Mouse (Mus musculus) left cerebral cortex, adult 2 months (tissue): ENCODE results near the gene Ren1. TPM values are rescaled to one million over a fixed set of nuclear protein-coding genes. Genes with fewer than 3 reads are reported as not detected.

Source experiments
- DNase-seq, 2 experiments: peaks; one replicate each; pipeline ENCODE4 v3.0.0; 2021 to 2022; ENCODE audit warnings: low spot score in 2 of 2, mixed read lengths in 1 of 2; ENCODE audit errors: extremely low spot score in 1 of 2
- H3K27ac ChIP-seq: fragments of 200-600 bp; 2 replicates; pipeline ENCODE4 v1.8.1; 2022
- H3K4me3 ChIP-seq: fragments of 200-600 bp; 2 replicates; pipeline ENCODE4 v1.8.1; 2022
- CTCF ChIP-seq: fragments of 200-600 bp; IDR thresholded peaks from 2 replicates; pipeline ENCODE4 v1.8.1; 2022; ENCODE audit warnings: antibody characterized with exemption, mild to moderate bottlenecking, moderate library complexity
- intact Hi-C: fragments of 180-260 bp; cut with DNase I; formaldehyde crosslinking; loops from one replicate; pipeline ENCODE4 v1.15.1; 2025
- total RNA-seq, 2 experiments: library from RNA; stranded (reverse); gene quantifications; 2 replicates each; pipeline ENCODE4 v1.2.3; 2021

Ren1 gene
- total RNA-seq, 2 experiments from 2014 or later = not detected

DNA sequence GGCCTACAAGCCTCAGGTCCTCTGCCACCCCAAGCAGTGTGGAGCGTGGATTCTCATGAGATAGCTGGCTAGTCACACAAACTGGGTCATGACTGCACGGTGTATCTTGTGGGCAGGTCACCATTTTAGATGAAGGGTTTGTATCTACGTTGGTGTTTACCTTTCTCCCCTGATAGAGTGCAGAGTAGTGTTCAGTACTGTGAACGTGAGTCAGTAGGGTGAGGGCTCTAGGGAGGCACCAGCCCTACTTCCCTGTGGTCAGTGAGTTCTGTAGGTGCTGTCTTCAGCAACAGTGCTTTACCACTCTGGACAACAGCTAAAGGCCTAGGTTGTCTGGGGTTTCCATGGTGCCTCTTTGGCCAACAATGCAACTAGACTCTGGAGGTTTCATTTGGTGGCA is 53.7 kb downstream of the Ren1 start:
- TF ChIP-seq CTCF = no peak
- no peak for DNase-seq
- no peak overlapping the region for H3K27ac ChIP-seq
- H3K4me3 ChIP-seq = no peak overlapping the region
- intact Hi-C loops = no loop called here

DNA sequence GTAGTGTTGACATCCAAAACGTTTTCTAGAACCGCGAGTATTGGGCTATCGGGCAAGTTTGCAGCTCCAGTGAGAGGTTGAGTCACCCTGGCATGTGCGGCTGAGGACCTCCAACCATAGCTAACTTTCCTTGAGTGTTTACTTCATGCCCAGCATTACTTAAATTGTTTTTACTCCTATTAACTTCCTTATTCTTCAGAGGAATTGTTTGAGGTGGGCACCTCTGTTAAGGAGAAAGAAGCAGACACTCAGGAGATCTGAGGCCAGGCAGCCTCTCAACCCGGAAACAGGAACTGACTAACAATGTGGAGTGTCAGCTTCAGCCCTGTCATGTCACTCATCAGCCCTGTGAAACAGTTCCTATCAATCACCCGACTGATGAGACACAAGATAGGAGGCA is 56.3 kb downstream of the Ren1 start:
- intact Hi-C loops = no loop called here
- DNase-seq = no peak
- TF ChIP-seq CTCF = no peak
- Histone ChIP-seq H3K27ac (no peak overlapping the region), H3K4me3 (no peak overlapping the region)

DNA sequence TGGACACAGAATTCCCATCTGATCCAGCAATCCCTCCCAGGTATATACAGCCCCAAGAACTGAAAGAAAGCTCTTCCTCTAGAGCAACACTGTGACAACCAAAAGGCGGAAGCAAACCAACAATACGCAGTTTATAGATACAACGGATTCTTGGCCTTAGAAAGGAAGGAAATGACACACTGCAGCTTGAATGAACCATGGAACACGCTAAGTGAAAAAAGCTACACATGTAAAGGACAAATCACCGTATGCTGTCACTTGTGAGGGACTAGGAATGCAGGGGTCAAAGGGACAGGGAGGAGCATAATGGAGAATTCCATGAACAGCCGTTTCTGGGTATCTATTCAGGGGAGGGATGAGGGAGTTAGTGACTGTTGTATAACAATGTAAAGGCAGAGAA is 57.1 kb downstream of the Ren1 start:
- no peak overlapping the region for H3K4me3 ChIP-seq
- intact Hi-C loops = no loop called here
- DNase-seq = no peak
- TF ChIP-seq CTCF = no peak
- no peak overlapping the region for H3K27ac ChIP-seq

DNA sequence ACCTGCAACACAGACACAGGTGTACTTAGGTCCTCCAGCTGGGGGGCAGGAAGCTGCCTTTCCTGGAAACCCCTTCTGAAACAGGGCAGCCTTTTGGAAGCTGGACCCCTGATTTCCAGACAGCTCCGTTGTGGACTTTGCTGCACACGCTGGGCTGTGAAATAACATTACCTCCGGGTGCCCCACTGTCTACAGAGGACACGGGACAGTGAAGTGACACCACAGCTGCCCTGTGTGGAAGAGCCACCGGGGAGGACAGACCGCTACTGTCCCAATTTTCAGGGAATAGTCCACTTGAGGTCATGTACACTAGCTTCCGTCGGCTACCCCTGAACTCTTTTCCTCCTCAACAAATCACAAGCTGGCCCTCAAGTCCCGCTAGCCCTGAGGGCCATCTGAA is 58.0 kb downstream of the Ren1 start:
- no peak for TF ChIP-seq CTCF
- DNase-seq = no peak
- no peak overlapping the region for H3K27ac ChIP-seq
- no peak overlapping the region for H3K4me3 ChIP-seq
- intact Hi-C loops = no loop called here

DNA sequence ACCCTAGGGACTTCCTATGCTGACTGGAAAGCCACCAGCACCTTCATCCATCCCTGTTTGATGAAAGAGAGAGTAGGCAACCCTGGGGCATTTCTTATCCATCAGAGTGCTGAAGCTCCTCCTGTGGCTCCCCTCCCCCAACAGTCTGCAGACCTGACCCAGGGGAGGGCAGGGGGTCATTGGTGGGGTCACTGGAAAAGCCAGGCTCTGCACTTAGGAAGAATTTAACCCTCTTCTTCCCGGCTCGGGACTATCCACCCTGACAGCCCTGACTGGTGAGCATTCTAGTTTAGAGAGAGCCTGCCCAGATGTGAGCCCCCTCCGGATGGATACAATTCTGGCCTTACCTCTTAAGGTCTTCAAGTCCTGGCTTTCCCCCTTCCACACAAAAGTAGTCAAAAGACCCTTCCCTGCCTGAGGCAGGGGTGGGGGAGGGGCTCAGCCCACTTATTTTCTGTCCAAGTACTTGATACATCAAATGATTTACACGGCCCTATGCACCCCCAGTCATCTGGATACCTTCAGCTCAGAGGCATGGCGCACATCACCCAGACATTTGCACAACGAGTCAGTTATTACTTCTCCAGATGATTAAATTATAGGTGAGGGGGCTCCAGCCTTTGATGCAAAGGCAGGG is 58.7 kb downstream of the Ren1 start:
- intact Hi-C loops = no loop called here
- H3K4me3 ChIP-seq = no peak overlapping the region
- DNase-seq = no peak
- no peak overlapping the region for H3K27ac ChIP-seq
- no peak for TF ChIP-seq CTCF

DNA sequence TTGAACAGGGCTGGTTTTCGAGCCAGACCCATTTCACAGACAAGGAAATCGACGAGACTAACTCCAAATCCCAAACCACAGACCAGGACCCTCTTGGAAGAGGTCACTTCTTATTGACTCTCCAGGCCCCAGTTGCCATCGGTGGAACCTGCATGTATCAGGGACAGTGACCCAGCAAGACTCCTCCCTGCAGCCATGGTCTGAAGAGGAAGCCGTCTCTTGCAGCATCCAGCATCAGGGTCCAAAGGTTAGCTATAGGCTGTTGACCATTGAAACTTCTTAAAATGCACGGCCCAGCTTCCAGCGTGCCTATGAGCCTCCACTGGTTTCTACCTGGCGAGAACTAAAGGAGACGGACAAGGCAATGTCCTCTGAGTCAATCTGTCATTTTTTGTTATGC is 59.5 kb downstream of the Ren1 start:
- intact Hi-C loops = no loop called here
- no peak for DNase-seq
- no peak for TF ChIP-seq CTCF

More for the DNA sequence above, 59.5 kb downstream of the Ren1 start:
- H3K4me3 ChIP-seq = no peak overlapping the region
- H3K27ac ChIP-seq = no peak overlapping the region

Other genes starting within 250 kb of the Ren1 start
- gene Ppp1r15b, start 219.4 kb upstream of the Ren1 start, total RNA-seq = 10 to 100 TPM; 41.4 to 44.3 TPM
- gene Plekha6, start 186.3 kb upstream of the Ren1 start, total RNA-seq = 10 to 100 TPM; 94.2 to 96.3 TPM
- under 1 TPM; 0.37 to 0.72 TPM for gene Golt1a, start 40.7 kb upstream of the Ren1 start, total RNA-seq
- 1 to 10 TPM in 1 of 2 experiments, not detected in 1; 1.6 TPM for gene Kiss1, start 28.6 kb upstream of the Ren1 start, total RNA-seq
- gene Etnk2, start 13.1 kb downstream of the Ren1 start, total RNA-seq = 10 to 100 TPM; 12.4 to 14.6 TPM
- gene Sox13, start 73.9 kb downstream of the Ren1 start, total RNA-seq = 1 to 10 TPM; 8.9 to 9.3 TPM